Mouse (Mus musculus) thymus, adult 2 months (tissue): ENCODE results near the gene Sptbn1.

Experiments used
- CTCF ChIP-seq: fragments of 200-500 bp; IDR thresholded peaks from 2 replicates; pipeline ENCODE4 v1.5.1; 2012; ENCODE audit warnings: mild to moderate bottlenecking, control low read depth, low read length, moderate library complexity, borderline replicate concordance; ENCODE audit not compliant: control insufficient read depth, poor library complexity, insufficient read depth; ENCODE audit errors: extremely low read depth
- POLR2A ChIP-seq: fragments of 200-500 bp; IDR thresholded peaks from 2 replicates; pipeline ENCODE4 v1.6.1; 2012; ENCODE audit warnings: mild to moderate bottlenecking, low read length, control low read depth, moderate library complexity; ENCODE audit not compliant: control insufficient read depth, poor library complexity, insufficient read depth; ENCODE audit errors: extremely low read depth

DNA sequence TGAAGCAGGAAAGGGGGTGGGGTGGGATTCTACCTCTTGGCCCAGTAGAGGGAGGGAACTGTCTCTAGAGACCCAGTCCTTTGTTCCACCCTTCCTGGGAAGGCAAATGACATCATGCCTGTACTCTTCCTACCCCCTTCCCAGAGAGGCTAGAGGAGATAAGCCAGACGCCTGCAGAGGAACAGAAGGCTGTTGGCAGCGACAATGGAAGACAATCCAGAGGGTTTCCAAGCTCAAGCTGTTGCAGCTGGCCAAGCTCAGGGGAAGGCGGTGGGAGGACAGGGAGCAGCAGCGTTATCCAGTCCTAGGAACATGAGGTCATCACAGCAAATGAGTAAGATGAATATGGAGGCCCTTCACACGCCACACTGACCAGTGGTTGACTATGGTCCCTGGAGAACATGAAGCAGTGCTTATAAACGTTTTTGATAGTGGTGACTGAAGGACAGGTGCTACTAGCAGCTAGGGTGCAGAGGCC is 106.8 kb downstream of the Sptbn1 start:
- TF ChIP-seq POLR2A (no peak), CTCF (no peak)
